Mouse (Mus musculus) hindbrain, embryonic 12.5 days (tissue): ENCODE measurements at regions not wholly inside any gene's neighbourhood (a gene's known extent, or its start where the extent isn't known, plus 50 kb on each side); places are given as distances from the start of the nearest gene placed in this dataset.

Experiments used
- ATAC-seq: fragments of 200-750 bp; cut with Nextera tagmentation; 2 replicates; pipeline ENCODE4 v1.8.0; 2017; ENCODE audit warnings: moderate TSS enrichment; ENCODE audit not compliant: low FRiP score
- H3K27ac ChIP-seq: fragments of 300-500 bp; sonication (generic); 2 replicates; pipeline ENCODE4 v1.5.1; 2016; ENCODE audit warnings: mild to moderate bottlenecking
- H3K27me3 ChIP-seq: fragments of 300-500 bp; sonication (generic); 2 replicates; pipeline ENCODE4 v1.6.1; 2016; ENCODE audit warnings: mild to moderate bottlenecking
- H3K36me3 ChIP-seq: fragments of 300-500 bp; sonication (generic); 2 replicates; pipeline ENCODE4 v1.6.1; 2016; ENCODE audit warnings: mild to moderate bottlenecking
- H3K4me1 ChIP-seq: fragments of 300-500 bp; sonication (generic); 2 replicates; pipeline ENCODE4 v1.6.1; 2016
- H3K4me2 ChIP-seq: fragments of 300-500 bp; sonication (generic); replicated peaks from 2 replicates; pipeline ENCODE4 v1.6.1; 2016; ENCODE audit warnings: mild to moderate bottlenecking
- H3K4me3 ChIP-seq: fragments of 300-500 bp; sonication (generic); 2 replicates; pipeline ENCODE4 v1.5.1; 2016; ENCODE audit warnings: mild to moderate bottlenecking
- H3K9ac ChIP-seq: fragments of 300-500 bp; sonication (generic); 2 replicates; pipeline ENCODE4 v1.6.1; 2016; ENCODE audit warnings: mild to moderate bottlenecking, moderate library complexity
- H3K9me3 ChIP-seq: fragments of 300-500 bp; sonication (generic); replicated peaks from 2 replicates; pipeline ENCODE4 v1.6.1; 2016; ENCODE audit warnings: mild to moderate bottlenecking
- WGBS: fragments of 180-500 bp; shearing (Covaris S2); methylation state at CpG from one replicate; pipeline ENCODE4 v1.1.7; 2016; 5-methylcytosine and 5-hydroxymethylcytosine counted together

- no peaks in the 10 kb centered on the region for H3K27me3 ChIP-seq
- 87% methylated on average over 2 of the region's 2 CpGs for WGBS
- H3K9ac ChIP-seq, result no peak overlapping the region
- peaks cover 21% of the 10 kb centered on the region for H3K4me1 ChIP-seq
- H3K36me3 ChIP-seq, result no peaks in the 10 kb centered on the region
- H3K27ac ChIP-seq, result no peak overlapping the region
- H3K9me3 ChIP-seq, result no peaks in the 10 kb centered on the region
- no peak overlapping the region for H3K4me3 ChIP-seq
- ATAC-seq, result no peak
- H3K4me2 ChIP-seq, result no peak overlapping the region
Observed at GRCm38 (mm10) chr12:29134326-29134725, 382.7 kb downstream of the Eipr1 start.

GRCm38 (mm10) chr12:29136850-29137268 lies 385.3 kb downstream of the Eipr1 start:
- Histone ChIP-seq H3K27ac (peak overlapping the region; percentile 69; the same call in 1 of the 2 replicates), H3K9me3 (no peaks in the 10 kb centered on the region), H3K36me3 (no peaks in the 10 kb centered on the region), H3K4me1 (peaks cover 34% of the 10 kb centered on the region), H3K4me3 (no peak overlapping the region), H3K9ac (no peak overlapping the region), H3K27me3 (no peaks in the 10 kb centered on the region), H3K4me2 (no peak overlapping the region)
- peak; percentile 85 for ATAC-seq
- WGBS, result 56% methylated on average over 5 of the region's 5 CpGs

- Histone ChIP-seq H3K9me3 (no peaks in the 10 kb centered on the region), H3K36me3 (no peaks in the 10 kb centered on the region), H3K4me2 (no peak overlapping the region), H3K9ac (no peak overlapping the region), H3K4me3 (no peak overlapping the region), H3K27ac (peak overlapping the region; percentile 69), H3K27me3 (no peaks in the 10 kb centered on the region), H3K4me1 (peaks cover 38% of the 10 kb centered on the region)
- WGBS, result 72% methylated on average over 8 of the region's 8 CpGs
- ATAC-seq, result peak; percentile 74
Observed at GRCm38 (mm10) chr12:29137455-29137854, 385.9 kb downstream of the Eipr1 start.

GRCm38 (mm10) chr12:29140576-29140975 lies 387.6 kb upstream of the Myt1l start:
- WGBS, result 54% methylated on average over 3 of the region's 3 CpGs
- peak overlapping the region; percentile 72; the same call in 1 of the 2 replicates for H3K27ac ChIP-seq
- H3K4me1 ChIP-seq, result peaks cover 40% of the 10 kb centered on the region

GRCm38 (mm10) chr12:29141132-29141531 lies 387.1 kb upstream of the Myt1l start:
- Histone ChIP-seq H3K9ac (no peak overlapping the region), H3K27me3 (no peaks in the 10 kb centered on the region), H3K4me2 (no peak overlapping the region), H3K9me3 (no peaks in the 10 kb centered on the region), H3K36me3 (no peaks in the 10 kb centered on the region), H3K4me1 (peaks cover 38% of the 10 kb centered on the region), H3K4me3 (no peak overlapping the region), H3K27ac (peak overlapping the region; percentile 72; the same call in 1 of the 2 replicates)
- peak; percentile 49 for ATAC-seq
- WGBS, result 43% methylated on average over 13 of the region's 13 CpGs

More at GRCm38 (mm10) chr12:29140576-29140975, 387.6 kb upstream of the Myt1l start:
- ATAC-seq, result no peak
- Histone ChIP-seq H3K9ac (no peak overlapping the region), H3K36me3 (no peaks in the 10 kb centered on the region), H3K4me3 (no peak overlapping the region), H3K9me3 (no peaks in the 10 kb centered on the region), H3K27me3 (no peaks in the 10 kb centered on the region), H3K4me2 (no peak overlapping the region)

- ATAC-seq, result no peak
- Histone ChIP-seq H3K4me1 (peaks cover 30% of the 10 kb centered on the region), H3K36me3 (no peaks in the 10 kb centered on the region), H3K4me3 (no peak overlapping the region), H3K9me3 (no peaks in the 10 kb centered on the region), H3K9ac (no peak overlapping the region), H3K27ac (peak overlapping the region; percentile 72; the same call in 1 of the 2 replicates), H3K4me2 (no peak overlapping the region), H3K27me3 (no peaks in the 10 kb centered on the region)
- 86% methylated on average over 8 of the region's 8 CpGs for WGBS
Observed at GRCm38 (mm10) chr12:29141855-29142254, 386.3 kb upstream of the Myt1l start.

GRCm38 (mm10) chr12:29143297-29143696 lies 384.9 kb upstream of the Myt1l start:
- no peak overlapping the region for H3K4me3 ChIP-seq

GRCm38 (mm10) chr12:29160920-29161319 lies 367.3 kb upstream of the Myt1l start:
- Histone ChIP-seq H3K27me3 (no peaks in the 10 kb centered on the region), H3K9ac (no peak overlapping the region), H3K9me3 (no peaks in the 10 kb centered on the region), H3K27ac (no peak overlapping the region), H3K4me2 (no peak overlapping the region), H3K4me1 (peaks cover 3% of the 10 kb centered on the region; the same call in 1 of the 2 replicates), H3K4me3 (no peak overlapping the region), H3K36me3 (no peaks in the 10 kb centered on the region)
- ATAC-seq, result no peak
- 74% methylated on average over 1 of the region's 1 CpGs for WGBS

More at GRCm38 (mm10) chr12:29143297-29143696, 384.9 kb upstream of the Myt1l start:
- H3K9ac ChIP-seq, result no peak overlapping the region
- H3K27ac ChIP-seq, result no peak overlapping the region
- ATAC-seq, result no peak
- H3K9me3 ChIP-seq, result no peaks in the 10 kb centered on the region
- no peaks in the 10 kb centered on the region for H3K27me3 ChIP-seq
- H3K36me3 ChIP-seq, result no peaks in the 10 kb centered on the region
- H3K4me2 ChIP-seq, result no peak overlapping the region
- 67% methylated on average over 8 of the region's 8 CpGs for WGBS
- peaks cover 19% of the 10 kb centered on the region for H3K4me1 ChIP-seq

- 20% methylated on average over 2 of the region's 2 CpGs for WGBS
- no peaks in the 10 kb centered on the region for H3K36me3 ChIP-seq
Observed at GRCm38 (mm10) chr12:29161546-29161945, 366.6 kb upstream of the Myt1l start.

GRCm38 (mm10) chr12:29164701-29165100 lies 363.5 kb upstream of the Myt1l start:
- H3K4me2 ChIP-seq, result no peak overlapping the region
- no peak overlapping the region for H3K9ac ChIP-seq
- WGBS, result 86% methylated on average over 2 of the region's 2 CpGs
- H3K27ac ChIP-seq, result no peak overlapping the region
- H3K9me3 ChIP-seq, result no peaks in the 10 kb centered on the region
- no peaks in the 10 kb centered on the region for H3K36me3 ChIP-seq
- no peak overlapping the region for H3K4me3 ChIP-seq
- peaks cover 3% of the 10 kb centered on the region; the same call in 1 of the 2 replicates for H3K4me1 ChIP-seq
- no peak for ATAC-seq
- no peaks in the 10 kb centered on the region for H3K27me3 ChIP-seq

More at GRCm38 (mm10) chr12:29161546-29161945, 366.6 kb upstream of the Myt1l start:
- Histone ChIP-seq H3K27me3 (no peaks in the 10 kb centered on the region), H3K4me1 (peaks cover 3% of the 10 kb centered on the region; the same call in 1 of the 2 replicates), H3K9ac (no peak overlapping the region), H3K4me2 (no peak overlapping the region), H3K4me3 (no peak overlapping the region), H3K27ac (no peak overlapping the region), H3K9me3 (no peaks in the 10 kb centered on the region)
- no peak for ATAC-seq

- no peak overlapping the region for H3K9ac ChIP-seq
- no peak overlapping the region for H3K27ac ChIP-seq
- H3K4me3 ChIP-seq, result no peak overlapping the region
- H3K4me2 ChIP-seq, result no peak overlapping the region
- no peaks in the 10 kb centered on the region for H3K36me3 ChIP-seq
- peaks cover 3% of the 10 kb centered on the region; the same call in 1 of the 2 replicates for H3K4me1 ChIP-seq
- ATAC-seq, result no peak
- WGBS, result 56% methylated on average over 2 of the region's 2 CpGs
- no peaks in the 10 kb centered on the region for H3K9me3 ChIP-seq
- no peaks in the 10 kb centered on the region for H3K27me3 ChIP-seq
Observed at GRCm38 (mm10) chr12:29166316-29166715, 361.9 kb upstream of the Myt1l start.

GRCm38 (mm10) chr12:29167922-29168321 lies 360.3 kb upstream of the Myt1l start:
- Histone ChIP-seq H3K4me1 (no peaks in the 10 kb centered on the region), H3K27me3 (no peaks in the 10 kb centered on the region), H3K27ac (no peak overlapping the region), H3K36me3 (no peaks in the 10 kb centered on the region), H3K4me3 (no peak overlapping the region), H3K4me2 (no peak overlapping the region), H3K9me3 (no peaks in the 10 kb centered on the region), H3K9ac (no peak overlapping the region)
- WGBS, result 83% methylated on average over 6 of the region's 6 CpGs
- ATAC-seq, result no peak

GRCm38 (mm10) chr12:29175698-29176440 lies 352.3 kb upstream of the Myt1l start:
- Histone ChIP-seq H3K4me2 (no peak overlapping the region), H3K9ac (no peak overlapping the region), H3K4me1 (peaks cover 8% of the 10 kb centered on the region; the same call in 1 of the 2 replicates), H3K27ac (peak overlapping the region; percentile 64), H3K36me3 (no peaks in the 10 kb centered on the region), H3K27me3 (no peaks in the 10 kb centered on the region), H3K9me3 (no peaks in the 10 kb centered on the region), H3K4me3 (no peak overlapping the region)
- ATAC-seq, result no peak; the same call in 1 of the 2 replicates
- WGBS, result 64% methylated on average over 10 of the region's 10 CpGs
